Mouse (Mus musculus): ENCODE measurements around the gene Pdk4.

Gene Pdk4

DNA sequence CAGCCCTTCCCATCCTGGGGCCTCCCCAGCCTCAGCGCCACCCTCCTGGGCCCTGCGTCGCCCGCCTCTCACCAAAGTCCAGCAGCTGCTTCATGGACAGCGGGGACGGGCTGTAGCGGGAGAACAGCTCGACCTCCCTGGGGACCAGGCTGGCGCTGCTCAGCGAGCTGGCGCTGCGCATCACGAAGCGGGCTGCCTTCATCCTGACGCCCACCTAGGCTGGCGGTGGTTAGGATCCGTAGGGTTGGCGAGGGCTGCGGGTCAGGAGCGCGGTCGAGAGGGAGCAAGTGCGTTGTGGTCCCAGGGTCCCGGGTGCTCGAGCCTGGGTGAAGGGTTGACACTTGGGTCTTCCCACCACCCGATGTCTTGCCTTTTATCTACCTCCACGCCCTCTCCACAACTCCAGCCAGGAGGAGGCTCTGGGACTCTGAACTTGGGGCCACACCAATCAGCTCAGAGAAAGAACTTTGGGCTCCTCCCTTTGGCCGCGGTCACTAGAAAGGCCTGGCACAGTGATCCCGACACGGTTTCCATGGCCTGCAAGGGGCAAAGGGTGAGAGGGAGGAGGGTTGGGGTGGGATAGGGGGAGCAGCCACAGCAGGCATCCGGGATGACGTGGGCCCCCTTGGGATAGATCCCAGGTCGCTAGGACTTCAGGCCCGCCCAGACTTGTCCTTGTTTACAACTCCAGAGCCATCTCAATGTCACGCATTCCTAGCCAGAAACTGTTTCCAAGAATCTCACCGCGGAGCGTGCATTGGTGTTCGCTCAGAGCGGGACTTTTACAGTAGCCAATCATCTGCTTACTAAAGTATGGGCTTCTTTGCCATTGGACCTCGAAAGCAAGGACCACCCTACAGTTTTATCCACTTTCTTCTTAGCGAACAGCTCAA lies at the start of gene Pdk4:
TSS of gene Pdk4 (minus strand) at position 349 of the 893 bp plus-strand sequence.
- peak; percentile 49 for DNase-seq (ENCODE audit: low spot score)

DNA sequence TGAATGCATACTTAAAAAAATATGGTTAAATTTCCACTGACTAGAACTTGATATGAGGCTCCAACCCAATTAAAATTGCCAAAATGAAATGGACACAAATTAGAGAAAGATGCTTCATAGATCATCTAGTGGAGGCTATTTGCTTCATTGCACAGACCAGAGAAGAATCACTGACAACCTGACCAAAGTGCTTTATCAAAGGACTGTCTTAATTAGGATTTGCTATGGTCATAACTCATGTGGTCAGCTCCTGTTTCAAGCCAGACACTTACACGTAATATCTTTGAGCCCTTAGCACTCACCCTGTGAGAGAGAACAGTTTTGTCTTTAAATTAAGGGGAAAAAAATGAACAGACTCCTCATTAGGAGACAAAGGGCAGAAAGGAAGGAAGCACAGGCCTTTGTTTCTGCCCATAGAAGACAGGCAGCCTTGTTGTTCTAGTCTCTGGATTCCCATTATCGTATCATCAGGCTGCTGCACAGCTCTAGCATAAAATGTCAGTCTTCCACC lies 41.8 kb upstream of the Pdk4 start:
- no peak for DNase-seq (ENCODE audit: low spot score)

- DNase-seq (ENCODE audit: low spot score), result no peak
Measured at GRCm38 (mm10) chr6:5535754-5536153, 39.6 kb upstream of the Pdk4 start.

- DNase-seq (ENCODE audit: low spot score), result no peak
Measured at GRCm38 (mm10) chr6:5517091-5517490, 21.0 kb upstream of the Pdk4 start.

- no peak for DNase-seq (ENCODE audit: low spot score)
Measured at GRCm38 (mm10) chr6:5509757-5510156, 13.6 kb upstream of the Pdk4 start.

DNA sequence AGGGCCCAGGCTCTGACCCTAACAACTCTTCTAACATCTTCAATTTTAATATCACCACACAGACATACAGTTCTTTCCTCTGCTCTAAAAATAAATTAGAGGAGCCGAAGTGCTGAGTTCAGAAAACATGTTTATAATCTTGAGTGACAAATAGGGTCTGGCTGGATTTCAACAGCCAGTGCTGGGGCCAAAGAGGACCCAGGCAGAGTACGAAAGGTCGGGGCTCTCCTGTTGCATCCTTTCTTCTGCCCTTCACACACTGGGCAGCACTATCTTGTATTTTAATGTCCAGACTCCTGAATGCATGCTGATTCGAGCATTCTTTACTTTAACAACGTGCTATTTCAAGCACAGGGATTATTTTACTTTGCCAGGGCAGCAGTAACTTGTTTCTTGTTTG lies 13.2 kb upstream of the Pdk4 start:
- DNase-seq (ENCODE audit: low spot score), result no peak

DNA sequence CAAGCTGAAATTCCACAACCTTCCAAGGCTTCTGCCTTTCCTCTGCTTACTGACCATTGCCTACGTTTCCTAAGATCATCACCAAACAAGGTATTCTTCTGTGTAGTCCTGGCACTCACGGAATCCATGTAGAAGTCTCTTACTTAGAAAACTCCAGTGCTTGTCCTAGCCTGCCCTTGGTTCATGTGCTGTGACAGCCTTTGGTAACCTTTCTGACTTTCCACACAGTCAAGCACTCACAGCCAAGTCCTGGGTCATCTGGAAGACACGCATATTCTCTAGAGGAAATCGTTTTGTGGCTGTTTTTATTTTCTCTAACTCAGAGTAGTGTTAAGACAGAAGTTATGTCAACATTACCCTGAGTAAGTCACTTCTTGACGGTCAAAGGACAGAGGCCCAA lies 11.7 kb upstream of the Pdk4 start:
- no peak for DNase-seq (ENCODE audit: low spot score)

- DNase-seq (ENCODE audit: low spot score), result no peak
Measured at GRCm38 (mm10) chr6:5506271-5506670, 10.2 kb upstream of the Pdk4 start.

GRCm38 (mm10) chr6:5502810-5503209 lies 6.7 kb upstream of the Pdk4 start:
- DNase-seq (ENCODE audit: low spot score), result no peak

DNA sequence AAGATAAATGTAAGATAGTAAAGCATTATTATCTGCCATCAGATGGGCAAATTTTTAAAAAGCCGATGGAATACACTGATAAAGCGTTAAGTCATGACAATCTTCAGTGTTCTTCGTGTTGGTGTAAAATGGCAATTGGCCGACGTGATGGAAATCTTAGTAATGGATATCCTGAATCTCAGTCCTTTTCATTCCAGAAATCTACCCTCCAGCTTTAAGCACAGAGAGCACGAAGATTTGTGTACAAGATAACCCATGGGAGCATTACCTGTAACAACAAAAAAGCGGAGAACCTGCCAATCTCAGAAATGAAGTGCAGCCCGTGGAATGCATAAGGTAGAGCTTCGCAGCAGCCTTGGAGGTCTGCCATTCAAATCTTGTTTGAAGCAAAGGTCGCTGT lies 5.4 kb upstream of the Pdk4 start:
- DNase-seq (ENCODE audit: low spot score), result no peak

DNA sequence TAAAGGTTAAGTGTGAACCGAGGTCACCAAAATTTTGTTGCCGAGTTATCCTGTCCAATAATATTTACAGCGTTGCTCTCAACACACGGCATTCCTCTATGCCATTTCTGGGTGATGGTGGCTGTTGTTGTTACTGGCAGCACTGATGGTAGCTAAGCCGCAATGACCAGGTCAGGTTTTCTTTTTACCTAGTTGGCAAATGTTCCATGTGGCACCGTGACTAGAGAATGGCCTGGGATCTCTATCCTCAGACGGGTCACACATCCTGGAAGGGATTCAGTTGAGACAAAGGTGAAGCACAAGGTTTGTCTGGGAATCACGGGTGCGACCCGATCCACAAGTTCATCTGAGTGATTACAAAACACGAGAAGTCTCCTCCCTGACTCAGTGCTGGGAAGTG lies 2.6 kb upstream of the Pdk4 start:
- no peak for DNase-seq (ENCODE audit: low spot score)

GRCm38 (mm10) chr6:5496854-5497235 lies 736 bp upstream of the Pdk4 start:
- no peak for DNase-seq (ENCODE audit: low spot score)

GRCm38 (mm10) chr6:5485028-5485427 lies 11.1 kb downstream of the Pdk4 start:
- DNase-seq (ENCODE audit: low spot score), result no peak

DNA sequence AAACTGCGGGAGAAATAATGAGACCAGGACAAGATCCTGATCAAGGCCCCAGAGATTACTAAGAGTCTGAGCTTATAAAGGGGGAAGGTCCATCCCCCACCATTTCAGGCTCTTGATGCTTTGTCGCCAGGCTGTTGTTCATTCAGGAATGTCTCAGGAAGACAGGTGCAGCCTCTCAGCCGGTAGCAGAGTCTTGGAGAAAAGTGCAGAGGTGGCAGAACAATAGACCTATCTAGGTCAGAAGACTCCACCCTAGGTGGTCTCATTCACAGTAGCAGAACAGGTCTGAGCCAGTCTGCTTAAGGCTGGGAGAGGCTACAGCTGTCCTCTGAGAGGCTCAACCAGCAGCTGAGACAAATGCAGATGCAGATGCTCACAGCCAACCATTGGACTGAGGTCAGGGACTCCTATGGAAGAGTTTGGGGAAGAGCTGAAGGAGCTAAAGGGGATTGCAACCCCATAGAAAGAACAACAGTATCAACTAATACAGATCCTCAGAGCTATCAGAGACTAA lies 13.8 kb downstream of the Pdk4 start:
- no peak for DNase-seq (ENCODE audit: low spot score)

DNA sequence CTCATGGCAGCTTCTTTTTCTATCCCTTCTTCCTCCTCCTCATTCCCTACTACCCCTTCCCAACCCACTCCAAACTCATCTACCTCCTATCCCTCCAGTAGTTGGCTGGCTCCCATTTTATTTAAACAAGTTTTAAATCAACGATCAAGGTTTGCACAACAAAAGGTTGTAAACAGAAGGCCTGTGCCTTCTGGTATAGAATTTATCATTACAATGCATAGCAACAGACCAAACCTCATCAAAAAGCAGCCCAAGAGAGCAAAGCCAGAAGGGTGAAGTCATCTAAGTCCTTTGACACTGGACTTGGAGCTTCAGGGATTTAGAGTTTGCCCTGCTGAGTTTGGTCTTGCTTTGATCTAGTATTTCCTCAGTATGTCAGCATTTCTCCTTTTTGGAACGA lies 15.0 kb downstream of the Pdk4 start:
- DNase-seq (ENCODE audit: low spot score), result no peak

- DNase-seq (ENCODE audit: low spot score), result no peak
Measured at GRCm38 (mm10) chr6:5474021-5474420, 22.1 kb downstream of the Pdk4 start.

DNA sequence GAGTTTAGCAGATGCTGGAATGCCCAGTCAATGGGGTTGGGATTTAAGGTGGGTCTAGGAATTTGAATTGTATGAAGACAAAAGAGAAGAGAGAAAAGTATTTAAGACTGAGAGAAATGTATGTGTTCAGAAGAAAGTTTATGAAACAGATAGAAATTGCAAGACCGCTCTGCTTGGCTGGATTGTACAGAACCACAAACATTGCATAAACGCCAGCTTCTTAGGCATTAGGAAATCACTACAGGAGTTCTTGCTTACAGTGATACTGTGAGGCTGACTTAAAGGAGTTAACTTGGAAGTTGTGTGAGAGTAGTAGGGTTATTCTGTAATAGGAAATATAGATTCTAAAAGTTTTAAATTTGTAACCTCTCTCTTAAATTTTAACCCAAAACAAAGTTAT lies 23.4 kb downstream of the Pdk4 start:
- no peak for DNase-seq (ENCODE audit: low spot score)

DNA sequence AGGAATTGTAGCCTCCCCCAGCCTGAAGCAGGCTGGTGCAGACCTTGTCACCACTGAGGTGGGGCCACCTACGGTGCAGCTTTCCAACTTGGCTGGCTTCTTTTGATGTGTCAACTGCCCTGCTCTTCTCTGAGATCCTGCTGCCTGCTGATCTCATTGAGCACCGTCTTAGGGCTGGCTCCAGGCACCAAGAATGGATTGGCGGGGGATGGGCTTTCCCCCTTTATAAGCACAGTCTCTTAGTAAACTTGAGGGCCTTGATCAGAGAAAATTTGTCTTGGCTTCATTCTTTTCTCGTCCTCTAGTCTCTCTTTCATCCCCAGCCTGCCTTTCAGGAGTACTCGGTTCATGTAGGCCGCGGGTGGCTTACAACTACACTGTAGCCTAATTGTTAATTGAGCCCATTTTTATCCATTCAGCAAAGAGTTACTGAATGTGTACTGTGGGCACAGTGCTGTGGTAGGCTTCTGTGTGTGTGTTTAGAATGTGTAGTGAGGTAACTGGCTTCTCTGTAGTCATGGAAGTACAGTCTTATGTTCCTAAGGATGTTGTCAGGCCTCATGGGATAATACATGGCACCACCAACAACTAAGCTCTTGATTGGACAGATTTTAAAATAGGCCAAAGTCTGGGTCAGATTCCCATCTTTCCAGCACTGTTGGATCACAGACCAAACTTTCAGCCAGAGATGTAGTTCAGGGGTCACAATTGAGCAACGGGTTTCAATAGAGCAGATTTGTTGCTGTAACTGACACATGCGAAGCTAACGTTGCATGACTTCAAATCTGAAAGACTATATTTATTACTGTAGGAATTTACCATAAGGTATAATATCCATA lies 25.4 kb downstream of the Pdk4 start:
- no peak for DNase-seq (ENCODE audit: low spot score)

DNA sequence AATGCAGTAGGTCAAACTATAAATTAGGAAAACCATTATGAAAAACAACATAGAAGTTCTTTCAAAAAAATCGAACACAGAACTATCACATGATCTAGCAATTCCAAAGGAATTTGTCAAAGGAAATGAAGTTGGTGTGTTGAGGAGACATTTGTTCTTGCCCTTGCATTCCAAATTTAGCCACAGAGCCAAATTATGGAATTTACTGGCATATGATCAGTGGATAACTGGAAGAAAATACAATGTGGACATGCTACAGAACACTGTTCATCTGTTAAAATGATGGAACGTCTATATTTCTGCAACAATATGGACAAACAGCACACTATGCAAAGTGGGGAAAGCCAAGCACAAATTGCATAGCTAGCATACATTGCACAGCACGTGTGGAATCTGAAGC lies 40.3 kb downstream of the Pdk4 start:
- no peak for DNase-seq (ENCODE audit: low spot score)

- no peak for DNase-seq (ENCODE audit: low spot score)
Measured at GRCm38 (mm10) chr6:5449878-5450277, 46.2 kb downstream of the Pdk4 start.

- DNase-seq (ENCODE audit: low spot score), result no peak
Measured at GRCm38 (mm10) chr6:5448396-5448795, 47.7 kb downstream of the Pdk4 start.

DNA sequence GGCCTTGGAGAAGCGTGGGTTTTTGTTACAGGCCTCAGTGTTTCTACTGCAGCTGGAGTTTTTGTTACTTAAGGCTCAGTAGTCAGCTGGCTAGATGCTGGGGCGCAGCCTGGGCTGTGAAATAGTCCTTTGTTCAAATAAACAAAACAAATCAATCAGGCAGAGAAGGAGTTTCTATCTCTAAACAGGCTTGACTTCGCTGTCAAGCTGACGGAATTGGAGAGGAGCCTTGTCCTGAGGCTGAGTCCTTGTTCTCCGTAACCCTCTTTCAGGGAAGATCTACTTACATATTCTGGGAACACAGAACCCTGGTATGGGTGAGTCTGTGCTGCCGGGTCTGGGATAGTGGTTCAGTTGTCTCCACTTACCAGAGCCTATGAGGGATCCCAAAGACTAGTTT lies 48.6 kb downstream of the Pdk4 start:
- peak; percentile 34 for DNase-seq (ENCODE audit: low spot score)

GRCm38 (mm10) chr6:5447013-5447412 lies 49.1 kb downstream of the Pdk4 start:
- DNase-seq (ENCODE audit: low spot score), result no peak

Measured in left cerebral cortex, adult 11 months (tissue).